Mouse (Mus musculus) myocyte (in vitro differentiated cells): ENCODE results near the gene Il1rapl2. TPM values are rescaled to one million over a fixed set of nuclear protein-coding genes. Genes with fewer than 3 reads are reported as not detected.

Source experiments
- H3K27me3 ChIP-seq: one replicate; pipeline ENCODE4 v1.6.1; 2011; ENCODE audit not compliant: control insufficient read depth, insufficient read depth, insufficient read length
- H3K36me3 ChIP-seq: one replicate; pipeline ENCODE4 v1.6.1; 2011; ENCODE audit not compliant: control insufficient read depth, insufficient read depth
- H3K4me2 ChIP-seq: one replicate; pipeline ENCODE4 v1.6.1; 2011; ENCODE audit warnings: low read depth, control low read depth
- H3K4me3 ChIP-seq: one replicate; pipeline ENCODE4 v1.5.1; 2011; ENCODE audit warnings: mild to moderate bottlenecking, control low read depth, moderate library complexity
- H3K79me2 ChIP-seq: one replicate; pipeline ENCODE4 v1.6.1; 2011; ENCODE audit not compliant: control insufficient read depth, insufficient read depth
- H3ac ChIP-seq: one replicate; pipeline ENCODE4 v1.6.1; 2011; ENCODE audit not compliant: control insufficient read depth, insufficient read length
- CEBPB ChIP-seq: IDR thresholded peaks from 2 replicates; pipeline ENCODE4 v1.6.1; 2011; ENCODE audit warnings: mild to moderate bottlenecking, moderate library complexity; ENCODE audit not compliant: poor library complexity, insufficient read depth, severe bottlenecking
- E2F4 ChIP-seq: IDR thresholded peaks from one replicate; pipeline ENCODE4 v1.6.1; 2011; ENCODE audit warnings: mild to moderate bottlenecking, control low read depth, moderate library complexity; ENCODE audit not compliant: insufficient read depth
- MAX ChIP-seq: IDR thresholded peaks from one replicate; pipeline ENCODE4 v1.6.1; 2011; ENCODE audit warnings: low read depth, mild to moderate bottlenecking, control low read depth
- MYOD1 ChIP-seq, 3 experiments: IDR thresholded peaks; one replicate each; pipeline ENCODE4 v1.6.1; 2011; ENCODE audit warnings: control low read depth in 2 of 3, low read depth in 2 of 3, mild to moderate bottlenecking in 2 of 3, moderate library complexity in 1 of 3; ENCODE audit not compliant: insufficient read length in 2 of 3, control insufficient read depth in 1 of 3
- MYOG ChIP-seq, 3 experiments: IDR thresholded peaks; one replicate each; pipeline ENCODE4 v1.6.1; 2011; ENCODE audit warnings: control low read depth in 2 of 3, low read depth in 2 of 3, mild to moderate bottlenecking in 2 of 3; ENCODE audit not compliant: insufficient read length in 2 of 3, control insufficient read depth in 1 of 3, insufficient read depth in 1 of 3
- POLR2A ChIP-seq: IDR thresholded peaks from one replicate; pipeline ENCODE4 v1.6.1; 2011; ENCODE audit warnings: low read depth, mild to moderate bottlenecking, control low read depth, moderate library complexity; ENCODE audit not compliant: insufficient read length
- POLR2AphosphoS2 ChIP-seq: IDR thresholded peaks from one replicate; pipeline ENCODE4 v1.6.1; 2011; ENCODE audit warnings: low read depth, control low read depth; ENCODE audit not compliant: insufficient read length
- REST ChIP-seq: IDR thresholded peaks from one replicate; pipeline ENCODE4 v1.6.1; 2011; ENCODE audit warnings: mild to moderate bottlenecking, control low read depth, moderate library complexity; ENCODE audit not compliant: insufficient read depth, insufficient read length
- SRF ChIP-seq: IDR thresholded peaks from one replicate; pipeline ENCODE4 v1.6.1; 2011; ENCODE audit warnings: low read depth; ENCODE audit not compliant: control insufficient read depth, insufficient read length
- TCF12 ChIP-seq: IDR thresholded peaks from one replicate; pipeline ENCODE4 v1.6.1; 2011; ENCODE audit warnings: mild to moderate bottlenecking, control low read depth; ENCODE audit not compliant: poor library complexity, insufficient read depth, severe bottlenecking
- TCF3 ChIP-seq: IDR thresholded peaks from one replicate; pipeline ENCODE4 v1.6.1; 2011; ENCODE audit warnings: low read depth, control low read depth; ENCODE audit not compliant: insufficient read length
- USF1 ChIP-seq: IDR thresholded peaks from one replicate; pipeline ENCODE4 v1.6.1; 2011; ENCODE audit warnings: low read depth, mild to moderate bottlenecking, control low read depth, moderate library complexity
- polyA plus RNA-seq: library from polyadenylated mRNA; unstranded; fragments of >200 nt; fragmentation: generic; extraction: Trizol; gene quantifications from one replicate; pipeline ENCODE4 v1.2.1, GENCODE M21; 2012; ENCODE audit warnings: missing spikeins

The Il1rapl2 gene
- polyA plus RNA-seq, 1 experiment = not detected

GRCm38 (mm10) chrX:137620697-137621096 lies 50.3 kb downstream of the Il1rapl2 start:
- Histone ChIP-seq H3ac (no peak overlapping the region), H3K4me2 (no peak overlapping the region), H3K36me3 (no peaks in the 10 kb centered on the region), H3K79me2 (no peaks in the 10 kb centered on the region), H3K4me3 (no peak overlapping the region), H3K27me3 (no peaks in the 10 kb centered on the region)
- no peak for TF ChIP-seq TCF12
- no peak for TF ChIP-seq USF1
- TF ChIP-seq TCF3 = no peak
- no peak for TF ChIP-seq SRF

GRCm38 (mm10) chrX:137667011-137667410 lies 96.6 kb downstream of the Il1rapl2 start:
- Histone ChIP-seq H3ac (no peak overlapping the region), H3K4me3 (no peak overlapping the region), H3K27me3 (no peaks in the 10 kb centered on the region), H3K79me2 (no peaks in the 10 kb centered on the region), H3K4me2 (no peak overlapping the region), H3K36me3 (no peaks in the 10 kb centered on the region)
- no peak for TF ChIP-seq REST
- TF ChIP-seq CEBPB = no peak
- TF ChIP-seq USF1 = no peak
- TF ChIP-seq TCF3 = no peak
- no peak for TF ChIP-seq TCF12
- TF ChIP-seq SRF = no peak
- no peak for TF ChIP-seq MYOG (IDR thresholded peaks at IDR 0.05; ENCODE audit: control insufficient read depth in 1 of 3, insufficient read depth in 1 of 3, insufficient read length in 2 of 3, low read depth in 2 of 3)
- no peak for TF ChIP-seq POLR2AphosphoS2
- no peak for TF ChIP-seq POLR2A
- TF ChIP-seq E2F4 = no peak
- no peak for TF ChIP-seq MAX
- TF ChIP-seq MYOD1 (IDR thresholded peaks at IDR 0.05; ENCODE audit: control insufficient read depth in 1 of 3, insufficient read length in 2 of 3, low read depth in 2 of 3) = no peak

GRCm38 (mm10) chrX:137687974-137688373 lies 117.6 kb downstream of the Il1rapl2 start:
- Histone ChIP-seq H3K36me3 (no peaks in the 10 kb centered on the region), H3K4me2 (no peak overlapping the region), H3K27me3 (no peaks in the 10 kb centered on the region), H3K79me2 (no peaks in the 10 kb centered on the region), H3ac (no peak overlapping the region), H3K4me3 (no peak overlapping the region)
- no peak for TF ChIP-seq MYOG (IDR thresholded peaks at IDR 0.05; ENCODE audit: control insufficient read depth in 1 of 3, insufficient read depth in 1 of 3, insufficient read length in 2 of 3, low read depth in 2 of 3)
- no peak for TF ChIP-seq REST
- TF ChIP-seq USF1 = no peak
- TF ChIP-seq E2F4 = no peak
- TF ChIP-seq MYOD1 (IDR thresholded peaks at IDR 0.05; ENCODE audit: control insufficient read depth in 1 of 3, insufficient read length in 2 of 3, low read depth in 2 of 3) = no peak
- TF ChIP-seq TCF3 = no peak

GRCm38 (mm10) chrX:137700006-137700405 lies 129.6 kb downstream of the Il1rapl2 start:
- H3K79me2 ChIP-seq = no peaks in the 10 kb centered on the region
- no peaks in the 10 kb centered on the region for H3K36me3 ChIP-seq
- no peaks in the 10 kb centered on the region for H3K27me3 ChIP-seq
- no peak overlapping the region for H3K4me2 ChIP-seq
- H3ac ChIP-seq = no peak overlapping the region
- TF ChIP-seq TCF12 (no peak), MYOG (IDR thresholded peaks at IDR 0.05; ENCODE audit: control insufficient read depth in 1 of 3, insufficient read depth in 1 of 3, insufficient read length in 2 of 3, low read depth in 2 of 3) (no peak), POLR2AphosphoS2 (no peak), SRF (no peak), USF1 (no peak), TCF3 (no peak), MYOD1 (IDR thresholded peaks at IDR 0.05; ENCODE audit: control insufficient read depth in 1 of 3, insufficient read length in 2 of 3, low read depth in 2 of 3) (no peak), CEBPB (no peak)
- no peak overlapping the region for H3K4me3 ChIP-seq

- no peak overlapping the region for H3K4me3 ChIP-seq
- no peaks in the 10 kb centered on the region for H3K79me2 ChIP-seq
- no peak overlapping the region for H3ac ChIP-seq
- H3K36me3 ChIP-seq = no peaks in the 10 kb centered on the region
- no peaks in the 10 kb centered on the region for H3K27me3 ChIP-seq
- no peak for TF ChIP-seq USF1
- TF ChIP-seq TCF12 = no peak
- TF ChIP-seq MYOG (IDR thresholded peaks at IDR 0.05; ENCODE audit: control insufficient read depth in 1 of 3, insufficient read depth in 1 of 3, insufficient read length in 2 of 3, low read depth in 2 of 3) = no peak
- TF ChIP-seq CEBPB = no peak
- TF ChIP-seq E2F4 = no peak
- no peak for TF ChIP-seq MAX
- TF ChIP-seq REST = no peak
- no peak for TF ChIP-seq TCF3
- TF ChIP-seq POLR2AphosphoS2 = no peak
- TF ChIP-seq MYOD1 (IDR thresholded peaks at IDR 0.05; ENCODE audit: control insufficient read depth in 1 of 3, insufficient read length in 2 of 3, low read depth in 2 of 3) = no peak
- TF ChIP-seq POLR2A = no peak
- no peak for TF ChIP-seq SRF
- no peak overlapping the region for H3K4me2 ChIP-seq
Observed at GRCm38 (mm10) chrX:137755537-137755936, 185.1 kb downstream of the Il1rapl2 start.
